Mouse (Mus musculus) CH12.LX (cell line): ENCODE results near the gene Pogz.

Experiments used
- ETS1 ChIP-seq: conservative IDR thresholded peaks from 2 replicates; pipeline ENCODE4 v1.6.1; 2012; ENCODE audit warnings: low read depth, mild to moderate bottlenecking, inconsistent platforms, low read length, improper control_type of control experiment, moderate library complexity
- HCFC1 ChIP-seq: IDR thresholded peaks from 2 replicates; pipeline ENCODE4 v1.6.1; 2012; ENCODE audit warnings: low read depth, mild to moderate bottlenecking, inconsistent platforms, low read length, improper control_type of control experiment
- TCF12 ChIP-seq: IDR thresholded peaks from 2 replicates; pipeline ENCODE4 v1.6.1; 2014; ENCODE audit warnings: low read depth, mild to moderate bottlenecking, inconsistent platforms, low read length, improper control_type of control experiment

DNA sequence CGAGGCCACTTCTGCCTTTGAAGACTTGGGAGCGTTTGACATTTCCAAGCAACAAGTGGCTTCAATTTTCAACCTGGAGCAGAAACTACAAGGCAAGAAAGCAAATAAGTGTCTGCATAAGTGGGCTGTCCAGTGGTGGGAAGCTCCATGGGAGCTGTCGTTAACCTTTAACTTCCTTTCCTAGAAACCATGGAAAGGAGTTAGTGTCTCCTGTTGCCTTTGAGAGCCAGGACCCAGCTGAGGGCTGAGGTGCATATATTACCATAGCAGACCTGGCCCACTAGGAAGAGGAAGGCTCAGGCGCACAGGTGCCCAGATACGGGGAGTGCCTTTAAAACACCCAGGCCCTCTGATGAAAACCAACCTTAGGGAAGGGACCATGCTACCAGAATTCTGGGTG lies 4.7 kb upstream of the Pogz start:
- TF ChIP-seq HCFC1 (no peak), TCF12 (no peak), ETS1 (no peak)
